Mouse (Mus musculus) frontal cortex, postnatal 25 days (tissue): ENCODE measurements around the gene Gm9844.
A peak's percentile ranks its signal among the peaks of the same experiment; 100 is the strongest.
"Not testable (repeated sequence)": the region's sequence is repeated elsewhere in the genome, so short reads cannot be mapped to it uniquely, and the experiment has no call there.

Source experiments
- DNase-seq, 2 experiments: peaks; one replicate each; pipeline ENCODE4 v3.0.0; 2022; ENCODE audit warnings: low spot score in 2 of 2

The Gm9844 gene

GRCm38 (mm10) chr7:24861913-24862312, at the start of gene Gm9844:
Gene Gm9844, plus strand, starts transcription at chr7:24862213.
- no peak for DNase-seq

- DNase-seq: peak; percentile 55 to 68
Measured at GRCm38 (mm10) chr7:24817502-24817901, 44.5 kb upstream of the Gm9844 start.

- no peak for DNase-seq
Measured at GRCm38 (mm10) chr7:24824452-24824851, 37.6 kb upstream of the Gm9844 start.

- no peak for DNase-seq
Measured at GRCm38 (mm10) chr7:24827181-24827580, 34.8 kb upstream of the Gm9844 start.

GRCm38 (mm10) chr7:24838732-24839409, 23.1 kb upstream of the Gm9844 start:
- DNase-seq: not testable (repeated sequence)

DNA sequence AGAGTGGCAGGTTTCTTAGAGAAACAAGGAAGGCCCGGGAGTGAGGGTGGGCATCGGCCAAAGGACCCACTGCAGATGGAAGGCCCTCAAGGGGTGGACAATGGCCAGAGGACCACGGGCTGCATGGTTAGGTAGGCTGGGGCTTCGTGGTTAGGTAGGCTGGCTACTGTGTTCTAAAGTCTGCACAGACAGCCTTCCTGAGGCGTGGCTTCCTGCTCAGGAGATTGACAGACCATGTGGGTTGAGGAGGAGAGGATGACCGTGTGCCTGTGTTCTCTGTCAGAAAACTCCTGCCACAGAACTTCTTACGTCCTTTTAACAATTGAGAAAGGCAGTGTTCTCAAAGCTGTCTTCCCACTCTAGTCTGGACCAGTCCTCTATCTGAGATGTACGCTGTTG, 22.6 kb upstream of the Gm9844 start:
- DNase-seq: no peak

- DNase-seq: no peak
Measured at GRCm38 (mm10) chr7:24840331-24840730, 21.7 kb upstream of the Gm9844 start.

DNA sequence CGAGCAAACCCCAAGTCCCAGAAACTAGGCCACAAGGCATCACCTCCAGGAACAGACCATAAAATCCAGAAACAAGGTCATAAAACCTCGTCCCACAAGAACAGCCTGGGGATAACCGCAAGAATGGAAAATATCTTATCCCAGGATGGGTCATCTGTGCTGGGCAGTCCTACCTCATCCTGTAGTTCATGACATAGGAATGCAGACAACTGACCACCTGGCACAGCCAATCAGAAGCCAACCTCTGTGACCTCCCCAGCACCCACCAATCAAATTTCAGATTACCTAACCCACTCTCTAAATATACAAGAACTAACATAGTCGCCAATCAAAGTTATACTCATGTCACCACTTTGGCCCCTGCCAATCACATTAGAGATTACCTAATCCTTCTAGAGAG, 21.0 kb upstream of the Gm9844 start:
- no peak for DNase-seq

- no peak for DNase-seq
Measured at GRCm38 (mm10) chr7:24844144-24844543, 17.9 kb upstream of the Gm9844 start.

GRCm38 (mm10) chr7:24845181-24845580, 16.8 kb upstream of the Gm9844 start:
- no peak for DNase-seq

GRCm38 (mm10) chr7:24845713-24846112, 16.3 kb upstream of the Gm9844 start:
- DNase-seq: no peak

DNA sequence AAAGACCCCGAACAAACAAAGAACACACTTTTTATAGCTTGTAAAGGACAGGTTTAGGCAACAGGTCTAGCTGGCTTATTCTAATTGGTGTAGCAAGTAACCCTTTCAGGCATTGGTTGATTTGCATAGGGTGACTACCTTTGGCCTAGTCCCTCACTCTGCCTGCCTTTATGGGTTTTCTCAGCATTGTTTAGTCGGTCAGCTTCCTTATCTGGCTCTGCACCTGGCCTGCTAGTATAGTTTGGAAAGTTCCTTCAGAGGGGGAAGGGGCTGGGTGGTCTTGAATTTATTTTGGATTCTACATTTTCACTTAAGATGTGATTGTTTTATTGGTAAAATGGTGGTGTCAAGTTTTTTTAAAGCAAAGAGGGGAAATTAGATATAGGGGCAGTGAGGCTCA, 15.4 kb upstream of the Gm9844 start:
- not testable (repeated sequence) for DNase-seq

DNA sequence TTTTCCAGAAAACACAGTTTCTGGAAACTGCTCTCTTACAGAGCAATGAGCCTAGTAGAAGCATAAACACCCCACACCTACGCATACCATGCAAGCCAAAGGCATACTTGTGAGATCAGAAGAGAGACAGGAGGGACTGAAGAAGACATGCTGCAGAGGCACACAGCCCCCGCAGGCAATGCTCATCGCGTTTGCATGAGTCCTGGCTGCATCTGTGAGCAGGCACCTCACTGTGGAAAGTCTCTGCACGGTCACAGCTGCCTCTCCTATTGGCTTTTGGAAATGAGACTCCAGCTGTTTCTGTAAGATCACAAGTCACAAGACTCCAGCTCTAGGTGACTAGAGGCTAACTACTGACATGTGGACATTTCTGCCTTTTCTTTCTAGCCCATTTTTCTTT, 11.9 kb upstream of the Gm9844 start:
- DNase-seq: peak; percentile 23 to 26

- DNase-seq: no peak
Measured at GRCm38 (mm10) chr7:24850899-24851303, 11.1 kb upstream of the Gm9844 start.

GRCm38 (mm10) chr7:24851596-24852325, 10.3 kb upstream of the Gm9844 start:
- DNase-seq: no peak

GRCm38 (mm10) chr7:24852557-24853232, 9.3 kb upstream of the Gm9844 start:
- DNase-seq: no peak

GRCm38 (mm10) chr7:24853233-24853563, 8.8 kb upstream of the Gm9844 start:
- no peak for DNase-seq

DNA sequence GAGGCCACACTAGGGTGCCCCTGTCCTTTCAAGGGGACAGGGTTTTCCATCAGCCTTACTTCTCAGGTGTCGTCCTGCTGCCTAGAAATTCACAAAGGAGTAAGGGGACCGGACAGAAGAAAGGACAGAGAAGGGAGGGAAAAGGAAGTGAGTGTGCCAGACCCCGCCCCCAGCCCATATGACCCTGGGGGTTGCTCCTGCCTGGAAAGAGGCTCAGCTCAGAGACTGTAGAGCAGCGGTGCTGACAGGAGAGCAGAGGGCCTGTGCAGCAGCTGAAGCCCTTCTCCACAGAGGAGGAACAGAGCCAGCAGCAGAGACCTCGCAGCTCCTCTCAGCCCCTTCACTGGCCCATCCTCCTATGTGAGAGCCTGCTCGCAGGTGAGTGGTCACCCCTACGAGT, 8.3 kb upstream of the Gm9844 start:
- DNase-seq: no peak

- no peak for DNase-seq
Measured at GRCm38 (mm10) chr7:24856460-24857120, 5.4 kb upstream of the Gm9844 start.

GRCm38 (mm10) chr7:24859234-24859633, 2.8 kb upstream of the Gm9844 start:
- DNase-seq: no peak

DNA sequence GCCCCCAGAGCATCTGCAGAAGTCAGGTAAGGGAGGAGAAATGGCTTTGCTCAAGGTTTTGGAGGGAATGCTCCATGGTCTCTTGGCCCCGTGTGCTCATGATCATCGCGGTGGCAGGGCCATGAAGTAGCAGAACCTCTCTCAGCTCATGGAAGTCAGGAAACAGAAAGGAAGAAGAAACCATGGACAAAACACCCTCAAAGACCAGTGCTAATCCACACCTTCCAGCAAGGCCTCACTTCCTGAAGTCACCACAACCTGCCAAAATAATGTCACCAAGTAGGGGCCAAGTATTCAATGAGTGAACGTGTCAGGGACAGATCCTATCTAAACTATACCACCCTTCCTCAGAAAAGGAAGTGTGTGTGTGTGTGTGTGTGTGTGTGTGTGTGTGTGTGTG, 840 bp downstream of the Gm9844 start:
- DNase-seq: no peak

DNA sequence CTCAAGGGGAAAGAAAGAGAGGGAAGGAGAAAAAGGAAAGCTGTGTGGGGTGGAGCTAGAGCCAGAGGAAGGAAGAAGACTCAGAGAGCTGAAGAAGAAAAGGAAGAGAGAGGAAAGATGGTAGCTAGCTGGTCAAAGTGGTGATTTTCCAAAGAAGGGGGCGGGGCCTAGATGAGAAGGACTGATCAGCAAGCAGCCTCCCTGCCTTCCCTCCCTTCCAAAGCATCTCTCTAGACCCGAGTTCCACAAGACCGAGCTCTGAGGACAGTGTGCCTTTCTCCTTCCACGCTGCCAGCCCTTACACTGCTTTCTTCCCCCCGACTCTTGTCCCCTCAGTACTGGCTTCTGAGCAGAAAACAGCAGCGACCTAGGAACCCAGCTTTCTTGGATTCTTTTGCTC, 2.1 kb downstream of the Gm9844 start:
- no peak for DNase-seq
